ENCODE assay signal across 10 mouse cellular contexts in the genomic region with DNA sequence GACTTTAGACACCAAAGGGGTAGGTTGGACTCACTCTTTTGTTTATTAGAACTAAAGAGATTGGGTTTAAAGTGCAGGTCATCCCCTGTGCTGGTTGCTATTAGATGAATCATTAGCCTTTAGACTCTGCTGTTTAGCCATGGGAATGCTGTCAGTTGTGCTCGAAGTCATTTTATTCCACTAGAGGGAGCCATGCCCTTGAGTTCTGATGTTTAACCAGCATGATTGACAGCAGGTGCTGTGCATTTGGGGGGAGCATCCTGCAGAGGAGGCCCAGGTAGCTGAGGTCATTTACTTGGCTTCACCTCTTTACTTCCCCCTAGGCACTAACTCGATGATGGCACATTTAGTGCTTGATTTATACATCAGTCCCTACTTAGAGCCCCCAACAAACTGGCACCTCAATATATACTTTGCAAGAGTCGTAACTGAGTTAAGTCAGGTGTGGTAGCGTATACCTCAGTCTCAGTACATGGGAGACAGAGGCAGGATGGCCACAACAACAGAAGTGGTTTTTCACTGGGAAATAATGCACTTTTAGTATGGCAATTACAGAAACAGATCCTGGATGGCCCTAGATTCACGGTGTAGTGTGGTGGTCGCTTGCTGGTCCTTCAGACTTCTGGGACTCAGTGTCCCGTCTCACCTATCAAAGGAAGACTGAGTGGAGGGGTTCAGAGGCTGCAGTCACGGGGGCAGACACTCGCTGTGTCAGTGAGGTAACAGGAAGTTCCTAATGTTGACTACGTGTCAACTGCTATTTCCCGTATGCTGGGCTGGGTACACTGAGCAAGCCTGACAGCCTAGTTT. TPM values are rescaled to one million over a fixed set of nuclear protein-coding genes. Genes with fewer than 3 reads are reported as not detected.
DNase-seq lines count a peak whose midpoint lies in the region; ATAC-seq and TF ChIP-seq lines count a peak whose summit lies in the region.
"Had no signal": no experiment of that assay in that cellular context is flagged by ENCODE, and none has a peak within 500 bp of the region (broad histone marks: within the 10 kb centered on the region; RNA-seq: fewer than 3 reads in every experiment).

No protein-coding gene starts in this region.

- no peak overlapping the region for H3K4me2 ChIP-seq in lung, embryonic 16.5 days (ENCODE audit: low read depth, low read length)
- H3K4me2 ChIP-seq: embryonic facial prominence, embryonic 12.5 days had no signal

- TF ChIP-seq RAD21 in MEL (IDR thresholded peaks at IDR 0.05; ENCODE audit: low read depth, low read length), result peak; percentile 83

- peaks cover 0 to 4% of the 10 kb centered on the region in 2 experiments; a peak in 1 of 4 replicates for H3K36me3 ChIP-seq in MEL (ENCODE audit: control insufficient read depth in 1 of 2, insufficient read depth in 2 of 2, low read length in 2 of 2)
- peaks cover 7% of the 10 kb centered on the region; the same call in 1 of the 2 replicates for H3K36me3 ChIP-seq in lung, embryonic 16.5 days (ENCODE audit: control insufficient read depth, insufficient read depth, low read length)
- H3K36me3 ChIP-seq in small intestine, adult 2 months (ENCODE audit: control insufficient read depth, insufficient read depth, low read length), result peaks cover 16% of the 10 kb centered on the region

- DNase-seq in gastrocnemius, postnatal 10 days, result peak; percentile 11
- DNase-seq in gastrocnemius, postnatal 4 days (ENCODE audit: low spot score in 2 of 2), result no peak
- peak; percentile 74 for DNase-seq in MEL (ENCODE audit: low read depth, low spot score)
- DNase-seq in cerebellum, adult 9-11 months, result peak; percentile 20
- DNase-seq in heart, postnatal 14 days, result peak; percentile 20 to 60
- DNase-seq in kidney, postnatal 4 days, result peak; percentile 34 to 58

- 53% methylated on average over 11 of the region's 11 CpGs for WGBS in lung, embryonic 16.5 days
- 68% methylated on average over 11 of the region's 11 CpGs for WGBS in small intestine, adult 2 months

- intact Hi-C loops in heart, postnatal 14 days (cut with DNase I), result loop anchor here (5.0 to 10.0 kb wide), 6 partner anchors 112 to 532 kb away; no protein-coding TSS in a partner anchor

- peak; percentile 56 for ATAC-seq in lung, embryonic 16.5 days (ENCODE audit: low read depth)

- H3K27ac ChIP-seq in MEL (ENCODE audit: control insufficient read depth, low read depth, low read length), result no peak overlapping the region
- no peak overlapping the region for H3K27ac ChIP-seq in lung, embryonic 16.5 days (ENCODE audit: low read length)
- H3K27ac ChIP-seq in small intestine, adult 2 months (ENCODE audit: insufficient read depth, low read depth, low read length), result no peak overlapping the region
- H3K27ac ChIP-seq: embryonic facial prominence, embryonic 12.5 days had no signal

- H3K4me1 ChIP-seq in MEL (ENCODE audit: control insufficient read depth in 1 of 2, insufficient read depth in 2 of 2, low read length in 2 of 2), result no peaks in the 10 kb centered on the region
- no peaks in the 10 kb centered on the region for H3K4me1 ChIP-seq in lung, embryonic 16.5 days (replicated peaks; ENCODE audit: control insufficient read depth, insufficient read depth, low read length)
- H3K4me1 ChIP-seq in small intestine, adult 2 months (ENCODE audit: control insufficient read depth, insufficient read depth, insufficient read length, low read length), result no peaks in the 10 kb centered on the region
- H3K4me1 ChIP-seq: embryonic facial prominence, embryonic 12.5 days had no signal

- no peaks in the 10 kb centered on the region for H3K79me2 ChIP-seq in MEL (ENCODE audit: control insufficient read depth, insufficient read depth, low read length, poor library complexity)

- TF ChIP-seq CTCF in MEL (IDR thresholded peaks at IDR 0.05 in 2 of 3, conservative IDR thresholded peaks at IDR 0.05 in 1 of 3; ENCODE audit: control insufficient read depth in 1 of 3, insufficient read depth in 1 of 3, low read depth in 2 of 3, low read length in 3 of 3, poor library complexity in 1 of 3, severe bottlenecking in 1 of 3), result peak; percentile 54 to 90 (median 77)
- TF ChIP-seq CTCF in small intestine, adult 2 months (IDR thresholded peaks at IDR 0.05; ENCODE audit: extremely low read depth, insufficient read length, insufficient replicate concordance, low read depth, low read length), result peak; percentile 62; the same call in 1 of the 2 replicates

- no peaks in the 10 kb centered on the region for H3K9me3 ChIP-seq in MEL (replicated peaks; ENCODE audit: insufficient read depth, low read length)
- no peaks in the 10 kb centered on the region for H3K9me3 ChIP-seq in lung, embryonic 16.5 days (ENCODE audit: control insufficient read depth, low read length)
- H3K9me3 ChIP-seq: embryonic facial prominence, embryonic 12.5 days had no signal

- H3K27me3 ChIP-seq in MEL (ENCODE audit: control insufficient read depth in 1 of 2, insufficient read depth in 2 of 2, low read length in 2 of 2), result no peaks in the 10 kb centered on the region
- no peaks in the 10 kb centered on the region for H3K27me3 ChIP-seq in lung, embryonic 16.5 days (ENCODE audit: control insufficient read depth, insufficient read depth, low read depth, low read length)
- H3K27me3 ChIP-seq in small intestine, adult 2 months (ENCODE audit: control insufficient read depth, insufficient read depth, low read length), result no peaks in the 10 kb centered on the region
- H3K27me3 ChIP-seq: embryonic facial prominence, embryonic 12.5 days had no signal

- no peak overlapping the region for H3K4me3 ChIP-seq in MEL (ENCODE audit: control insufficient read depth in 1 of 2, insufficient read depth in 1 of 2, low read depth in 2 of 2, low read length in 2 of 2)
- H3K4me3 ChIP-seq in lung, embryonic 16.5 days (ENCODE audit: low read length), result no peak overlapping the region
- no peak overlapping the region for H3K4me3 ChIP-seq in small intestine, adult 2 months (ENCODE audit: low read depth, low read length)
- H3K4me3 ChIP-seq: embryonic facial prominence, embryonic 12.5 days; myocyte had no signal

- TF ChIP-seq EP300 in MEL (IDR thresholded peaks at IDR 0.05; ENCODE audit: low read depth in 1 of 2, low read length in 2 of 2), result no peak

- no peak overlapping the region for H3K9ac ChIP-seq in MEL (ENCODE audit: control insufficient read depth, low read depth, low read length, poor library complexity, severe bottlenecking)
- no peak overlapping the region for H3K9ac ChIP-seq in lung, embryonic 16.5 days (ENCODE audit: low read length)
- H3K9ac ChIP-seq: embryonic facial prominence, embryonic 12.5 days had no signal

- TF ChIP-seq POLR2A in MEL (IDR thresholded peaks at IDR 0.05; ENCODE audit: control insufficient read depth in 1 of 2, insufficient read depth in 1 of 2, low read depth in 1 of 2, low read length in 2 of 2, poor library complexity in 1 of 2), result no peak
- TF ChIP-seq POLR2A in small intestine, adult 2 months (IDR thresholded peaks at IDR 0.05; ENCODE audit: low read depth, low read length), result no peak

TF ChIP-seq in MEL, 35 proteins besides CTCF, POLR2A, EP300 and RAD21:
- no peak for TF ChIP-seq JUND (IDR thresholded peaks at IDR 0.05; ENCODE audit: low read depth, low read length)
- TF ChIP-seq POLR2AphosphoS2 (IDR thresholded peaks at IDR 0.05; ENCODE audit: low read length), result peak; percentile 32; the same call in 1 of the 2 replicates
- peak; percentile 78 for TF ChIP-seq SMC3 (IDR thresholded peaks at IDR 0.05; ENCODE audit: low read depth, low read length)
- TF ChIP-seq ZC3H11A (IDR thresholded peaks at IDR 0.05; ENCODE audit: low read depth, low read length), result peak; percentile 63
- 0 out of 2 replicates have a peak, but pooled peaks have one; percentile 38 for TF ChIP-seq MYC (IDR thresholded peaks at IDR 0.05; ENCODE audit: low read depth, low read length)

RNA-seq across cellular contexts. Expression of a gene that starts 28.2 kb away (rescaled TPM):
- 1 to 10 TPM in 1 of 2 experiments, under 1 TPM in 1; 0.92 to 1.4 TPM for total RNA-seq in gastrocnemius, postnatal 10 days (2021)
- total RNA-seq in gastrocnemius, postnatal 4 days (2021), result 1 to 10 TPM; 1.5 to 2.3 TPM
- 1.0 and 1.1 TPM in 2 replicates for total RNA-seq in MEL (2012; rRNA removed)
- under 1 TPM in 1 of 2 experiments, not detected in 1; 0.78 TPM for polyA plus RNA-seq in MEL (2012; ENCODE audit: insufficient read depth in 1 of 2, insufficient read length in 2 of 2, low read depth in 1 of 2, low replicate concordance in 2 of 2, missing spikeins in 1 of 2)
- 1 to 10 TPM; 1.3 to 1.4 TPM for total RNA-seq in heart, postnatal 14 days (2021)
- 1.1 and 1.9 TPM in 2 replicates for polyA plus RNA-seq in lung, embryonic 16.5 days (2015; fragmentation: Nextera tagmentation; extraction: Ambion mirVana)
- 0.04 TPM in 1 of 2 replicates, not detected in the other for polyA plus RNA-seq in small intestine, adult 2 months (2012; rRNA removed)

RNA-seq across cellular contexts. Expression of a gene that starts 28.3 kb away (rescaled TPM):
- total RNA-seq in gastrocnemius, postnatal 10 days (2021), result 10 to 100 TPM; 11.2 to 14.6 TPM
- total RNA-seq in gastrocnemius, postnatal 4 days (2021), result 10 to 100 TPM; 22.5 to 27.0 TPM
- total RNA-seq in MEL (2012; rRNA removed), result 37.6 and 43.7 TPM in 2 replicates
- polyA plus RNA-seq in MEL (2012; ENCODE audit: insufficient read depth in 1 of 2, insufficient read length in 2 of 2, low read depth in 1 of 2, low replicate concordance in 2 of 2, missing spikeins in 1 of 2), result 10 to 100 TPM in 1 of 2 experiments, not detected in 1; 40.5 TPM
- total RNA-seq in heart, postnatal 14 days (2021), result 10 to 100 TPM; 11.7 to 14.2 TPM
- polyA plus RNA-seq in lung, embryonic 16.5 days (2015; fragmentation: Nextera tagmentation; extraction: Ambion mirVana), result 55.2 and 56.0 TPM in 2 replicates
- 3.0 and 7.3 TPM in 2 replicates for polyA plus RNA-seq in small intestine, adult 2 months (2012; rRNA removed)

Comparison
In these comparisons a context has a peak if more than half of its experiments do, and no peak if none do; other contexts are left out.
1. DNase-seq: peak in gastrocnemius, postnatal 10 days (single experiment), MEL (single experiment), cerebellum, adult 9-11 months (single experiment), heart, postnatal 14 days (2 of 2) and kidney, postnatal 4 days (2 of 2); none in gastrocnemius, postnatal 4 days (0 of 2).